Mouse (Mus musculus) C2C12 (cell line): ENCODE results near the gene A430005L14Rik. TPM values are rescaled to one million over a fixed set of nuclear protein-coding genes. Genes with fewer than 3 reads are reported as not detected.
"Not testable (repeated sequence)": the region's sequence is repeated elsewhere in the genome, so short reads cannot be mapped to it uniquely, and the experiment has no call there.

Source experiments
- H3K27me3 ChIP-seq: one replicate; pipeline ENCODE4 v1.6.1; 2011; ENCODE audit not compliant: control insufficient read depth, insufficient read depth, insufficient read length
- H3K36me3 ChIP-seq: one replicate; pipeline ENCODE4 v1.6.1; 2011; ENCODE audit not compliant: control insufficient read depth, insufficient read depth
- H3K4me3 ChIP-seq: one replicate; pipeline ENCODE4 v1.5.1; 2011; ENCODE audit warnings: mild to moderate bottlenecking, control low read depth; ENCODE audit not compliant: poor library complexity, insufficient read depth, severe bottlenecking
- H3K79me2 ChIP-seq: one replicate; pipeline ENCODE4 v1.6.1; 2011; ENCODE audit not compliant: control insufficient read depth, insufficient read depth
- H3K79me3 ChIP-seq: one replicate; pipeline ENCODE4 v1.6.1; 2011; ENCODE audit warnings: low read depth, control low read depth
- H3ac ChIP-seq: one replicate; pipeline ENCODE3; 2011; ENCODE audit warnings: low read depth; ENCODE audit not compliant: control insufficient read depth, insufficient read length
- CEBPB ChIP-seq: IDR thresholded peaks from one replicate; pipeline ENCODE4 v1.6.1; 2011; ENCODE audit warnings: low read depth, mild to moderate bottlenecking, control low read depth, moderate library complexity
- CTCF ChIP-seq: IDR thresholded peaks from one replicate; pipeline ENCODE4 v1.5.1; 2011; ENCODE audit not compliant: control insufficient read depth, insufficient read depth, insufficient read length
- FOSL1 ChIP-seq: IDR thresholded peaks from one replicate; pipeline ENCODE4 v1.8.0; 2011; ENCODE audit warnings: mild to moderate bottlenecking, low read length; ENCODE audit not compliant: poor library complexity, insufficient read depth, severe bottlenecking
- MAX ChIP-seq: IDR thresholded peaks from one replicate; pipeline ENCODE4 v1.6.1; 2011; ENCODE audit warnings: mild to moderate bottlenecking, control low read depth
- MYOD1 ChIP-seq: IDR thresholded peaks from one replicate; pipeline ENCODE4 v1.6.1; 2011; ENCODE audit warnings: low read depth; ENCODE audit not compliant: control insufficient read depth, insufficient read length
- MYOG ChIP-seq: IDR thresholded peaks from one replicate; pipeline ENCODE4 v1.6.1; 2011; ENCODE audit not compliant: control insufficient read depth, insufficient read length; ENCODE audit errors: extremely low read depth
- USF1 ChIP-seq: IDR thresholded peaks from one replicate; pipeline ENCODE4 v1.6.1; 2011; ENCODE audit warnings: low read depth, mild to moderate bottlenecking, control low read depth, moderate library complexity
- long read RNA-seq, 2 experiments: library from polyadenylated mRNA; unstranded; transcript quantifications; one replicate each; pipeline ENCODE4 v2.0.0; 2019 to 2020
- polyA plus RNA-seq: library from polyadenylated mRNA; unstranded; fragments of >200 nt; fragmentation: generic; extraction: Trizol; gene quantifications from one replicate; pipeline ENCODE4 v1.2.1, GENCODE M21; 2012; ENCODE audit warnings: missing spikeins

Gene A430005L14Rik
- polyA plus RNA-seq = 39.8 TPM
- long read RNA-seq, experiment 1, transcript A430005L14Rik-201 (4 exons, 1,098 nt) = major isoform, 50 of 66 reads
- long read RNA-seq, experiment 1, partial matches to known transcripts = 11 of 66 reads
- long read RNA-seq, experiment 1, other reads (novel, unspliced or antisense) = 1 of 66 reads
- long read RNA-seq, experiment 2, transcript A430005L14Rik-201 (4 exons, 1,098 nt) = major isoform, 18 of 20 reads
- long read RNA-seq, experiment 2, partial matches to known transcripts = 0 of 20 reads
- long read RNA-seq, experiment 2, other reads (novel, unspliced or antisense) = 0 of 20 reads

DNA sequence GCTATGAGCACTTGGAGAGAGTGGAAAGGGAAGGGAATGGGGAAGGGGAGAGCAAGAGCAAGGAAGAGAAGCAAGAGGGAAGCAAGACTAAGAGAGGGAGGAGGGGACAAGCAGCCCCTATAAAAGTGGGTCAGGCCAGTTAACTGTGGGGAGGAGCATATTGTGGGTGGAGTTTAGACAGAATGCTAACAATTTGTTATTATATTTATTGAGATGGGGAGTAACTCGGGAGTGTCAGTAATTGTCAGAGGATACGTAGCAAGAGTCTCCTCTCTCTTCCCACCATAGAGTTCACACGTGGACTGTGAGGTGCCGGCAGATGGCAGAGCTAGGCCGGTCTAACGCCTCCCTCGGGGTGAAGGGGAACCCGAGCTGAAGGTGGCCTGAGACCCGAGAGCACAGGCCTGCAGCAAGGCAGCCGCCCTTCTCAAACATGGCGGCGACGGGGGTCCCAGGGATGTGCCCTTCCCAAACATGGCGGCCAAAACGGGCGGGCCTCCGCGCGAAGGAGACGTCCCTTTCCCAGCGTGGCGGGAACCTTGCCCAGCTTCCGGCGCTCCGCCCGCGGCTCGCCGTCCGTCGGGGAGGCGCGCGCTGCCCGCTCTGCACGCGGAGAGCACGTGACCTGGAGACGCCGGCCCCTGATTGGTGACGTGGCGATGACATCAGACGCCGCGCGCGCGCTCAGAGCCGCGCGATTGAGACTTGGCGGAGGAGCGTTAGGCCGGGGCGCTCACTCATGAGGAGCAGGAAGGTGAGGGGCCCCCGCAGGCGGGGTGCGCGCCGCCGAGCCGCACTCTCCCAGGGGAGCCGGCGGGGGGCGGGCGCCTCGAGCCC, at the start of gene A430005L14Rik:
Gene A430005L14Rik, plus strand, starts transcription at position 669 of the 837 bp plus-strand sequence.
- Histone ChIP-seq H3ac (peak within 1 kb of the TSS; percentile 72), H3K79me3 (peaks cover 2% of the 10 kb centered on the region), H3K27me3 (no peaks in the 10 kb centered on the region), H3K79me2 (peaks cover 15% of the 10 kb centered on the region), H3K36me3 (peaks cover 10% of the 10 kb centered on the region), H3K4me3 (peak within 1 kb of the TSS; percentile 65)
- TF ChIP-seq CTCF (no peak), USF1 (peak; percentile 88), MYOG (no peak), CEBPB (no peak), FOSL1 (no peak), MYOD1 (no peak), MAX (peak; percentile 91)

DNA sequence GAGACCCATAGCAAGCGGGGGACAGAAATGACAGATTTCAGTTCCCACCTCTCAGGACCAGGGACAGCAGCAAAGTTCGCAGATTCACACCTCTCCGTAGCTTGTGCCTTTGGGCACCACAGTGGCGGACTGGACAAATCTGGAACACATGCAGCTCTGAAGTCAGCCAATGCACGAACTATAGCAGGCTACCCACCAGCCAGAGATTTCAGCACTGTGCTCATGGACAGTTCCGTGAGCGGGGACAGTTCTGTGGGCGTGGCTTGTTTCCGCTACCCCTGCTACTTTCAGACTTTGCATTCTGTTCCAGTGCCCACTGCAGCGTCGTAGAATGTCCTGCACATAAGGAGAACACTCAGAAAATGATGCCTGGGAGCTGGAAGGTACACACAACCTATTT, 49.5 kb upstream of the A430005L14Rik start:
- Histone ChIP-seq H3K36me3 (no peaks in the 10 kb centered on the region), H3ac (no peak overlapping the region), H3K27me3 (no peaks in the 10 kb centered on the region), H3K79me2 (no peaks in the 10 kb centered on the region), H3K4me3 (no peak overlapping the region), H3K79me3 (no peaks in the 10 kb centered on the region)
- TF ChIP-seq CEBPB = no peak
- no peak for TF ChIP-seq MYOG
- no peak for TF ChIP-seq USF1
- TF ChIP-seq FOSL1 = no peak

DNA sequence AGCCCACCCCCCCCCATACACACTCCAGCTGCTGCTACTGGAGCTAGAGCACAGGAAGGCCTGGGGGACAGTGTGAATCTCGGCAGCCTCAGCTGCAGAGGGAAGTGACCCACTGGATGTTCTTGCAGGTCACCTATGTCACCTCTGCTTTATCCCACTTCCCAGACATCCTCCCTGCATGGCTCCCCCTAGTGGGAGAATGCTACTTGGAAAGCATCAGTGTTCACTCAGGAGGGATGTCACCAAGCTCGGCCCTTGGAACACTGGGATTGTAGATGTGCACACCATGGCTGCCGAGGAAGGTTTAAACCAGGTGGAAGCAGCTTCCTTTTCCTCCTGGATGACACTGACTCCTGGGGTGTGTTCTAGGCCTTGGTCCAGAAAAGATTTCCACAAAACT, 43.4 kb upstream of the A430005L14Rik start:
- Histone ChIP-seq H3K4me3 (no peak overlapping the region), H3K27me3 (no peaks in the 10 kb centered on the region), H3K79me2 (no peaks in the 10 kb centered on the region), H3K36me3 (no peaks in the 10 kb centered on the region), H3ac (no peak overlapping the region), H3K79me3 (no peaks in the 10 kb centered on the region)
- TF ChIP-seq FOSL1 (no peak), MAX (no peak), CEBPB (no peak), MYOG (no peak), CTCF (no peak), MYOD1 (no peak), USF1 (no peak)

DNA sequence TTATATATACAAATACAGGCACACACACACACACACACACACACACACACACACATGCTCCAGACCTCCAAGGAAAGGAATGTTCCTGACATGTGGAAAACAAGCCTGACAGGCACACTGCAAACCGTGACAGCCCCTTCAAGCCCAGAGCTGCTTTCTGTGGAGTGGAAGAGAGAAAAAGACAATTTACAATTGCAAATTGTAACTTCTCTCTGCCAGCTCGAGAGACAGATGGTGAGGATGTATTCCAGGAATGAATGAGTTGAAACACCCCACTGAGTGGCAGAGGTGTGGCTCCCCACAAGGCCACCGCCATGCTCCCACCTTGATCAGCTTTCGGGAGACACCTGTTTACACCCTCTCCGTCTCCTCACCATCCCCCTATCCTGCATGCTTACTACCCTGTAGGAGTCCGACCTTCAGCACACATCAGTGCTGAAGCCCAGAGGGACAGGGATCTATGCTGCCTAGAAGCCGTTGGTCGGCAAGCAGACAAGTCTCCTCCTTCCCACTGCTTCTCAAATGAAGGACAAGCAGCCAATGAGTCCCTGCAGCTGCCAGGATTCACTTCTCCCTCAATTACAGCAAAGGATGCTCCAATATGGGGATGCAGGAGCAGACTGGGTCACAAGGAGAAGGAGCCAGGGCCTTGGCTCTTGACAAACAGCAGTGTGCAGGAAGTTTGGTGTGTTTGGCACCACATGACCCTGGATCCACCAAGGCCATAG, 39.1 kb upstream of the A430005L14Rik start:
- no peak for TF ChIP-seq MYOG
- no peak for TF ChIP-seq USF1
- no peak for TF ChIP-seq MAX
- TF ChIP-seq CTCF = no peak
- H3K79me3 ChIP-seq = no peaks in the 10 kb centered on the region
- H3K36me3 ChIP-seq = no peaks in the 10 kb centered on the region

DNA sequence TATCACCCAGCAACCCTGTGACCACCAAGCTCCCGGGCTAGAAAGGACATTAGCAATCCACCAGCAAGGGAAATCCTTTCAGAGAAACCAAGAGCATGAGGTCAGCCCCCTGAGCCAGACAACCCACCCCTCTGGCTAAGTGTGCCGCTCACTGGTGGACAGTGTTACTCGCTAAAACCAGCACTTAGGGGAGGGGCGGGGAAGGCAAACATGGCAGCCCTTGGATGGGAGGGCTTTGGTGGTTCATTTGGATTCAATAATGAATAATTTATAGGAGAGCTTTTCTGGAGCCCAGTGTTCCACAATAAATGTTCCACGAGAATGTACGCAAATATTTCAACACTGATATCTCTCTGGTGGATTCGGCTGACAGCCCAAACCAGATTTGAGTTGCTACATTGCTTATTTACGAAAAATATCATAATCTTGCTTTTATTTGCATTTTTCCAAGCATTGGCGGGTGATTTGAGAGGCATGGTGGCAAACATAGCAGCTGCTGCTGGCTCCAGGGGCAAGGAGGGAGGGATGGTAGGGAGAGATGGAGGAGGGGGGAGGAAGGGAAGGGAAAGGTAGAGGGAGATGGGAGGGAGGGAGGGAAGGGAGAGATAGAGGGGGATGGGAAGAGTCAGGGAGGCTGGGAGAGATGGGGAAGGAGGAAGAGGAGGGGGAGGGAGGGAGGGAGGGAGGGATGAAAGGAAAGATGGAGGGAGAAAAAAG, 36.4 kb upstream of the A430005L14Rik start:
- H3K79me3 ChIP-seq = no peaks in the 10 kb centered on the region
- H3ac ChIP-seq = no peak overlapping the region
- TF ChIP-seq MYOD1 (no peak), MAX (no peak), FOSL1 (no peak), CEBPB (no peak), MYOG (no peak), USF1 (no peak), CTCF (no peak)
- no peaks in the 10 kb centered on the region for H3K79me2 ChIP-seq
- H3K4me3 ChIP-seq = no peak overlapping the region
- no peaks in the 10 kb centered on the region for H3K27me3 ChIP-seq
- no peaks in the 10 kb centered on the region for H3K36me3 ChIP-seq

More for the DNA sequence above, 39.1 kb upstream of the A430005L14Rik start:
- Histone ChIP-seq H3K4me3 (no peak overlapping the region), H3K79me2 (no peaks in the 10 kb centered on the region), H3ac (no peak overlapping the region), H3K27me3 (no peaks in the 10 kb centered on the region)

DNA sequence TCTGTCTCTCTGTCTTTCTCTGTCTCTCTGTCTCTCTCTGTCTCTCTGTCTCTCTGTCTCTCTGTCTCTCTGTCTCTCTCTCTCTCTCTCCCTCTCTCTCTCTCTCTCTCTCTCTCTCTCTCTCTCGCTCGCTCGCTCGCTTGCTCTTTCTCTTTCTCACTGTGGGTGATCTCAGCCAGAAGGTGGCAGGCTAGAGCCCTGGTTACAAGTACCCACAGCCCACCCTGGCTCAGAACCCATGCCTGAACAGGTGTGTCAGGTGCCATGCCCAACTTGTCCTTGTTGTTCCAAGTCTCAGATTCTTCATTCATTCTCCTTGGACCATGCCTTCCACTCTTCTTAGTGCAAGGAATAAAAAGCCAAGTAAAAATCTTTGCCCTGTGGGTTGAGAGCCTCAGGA, 34.9 kb upstream of the A430005L14Rik start:
- not testable (repeated sequence) for H3K79me2 ChIP-seq, H3K36me3 ChIP-seq, H3ac ChIP-seq, H3K27me3 ChIP-seq, H3K4me3 ChIP-seq, H3K79me3 ChIP-seq
